Mouse (Mus musculus) stomach, embryonic 16.5 days (tissue): ENCODE measurements at regions not wholly inside any gene's neighbourhood (a gene's known extent, or its start where the extent isn't known, plus 50 kb on each side); places are given as distances from the start of the nearest gene placed in this dataset.

Source experiments
- ATAC-seq: fragments of 200-750 bp; cut with Nextera tagmentation; 2 replicates; pipeline ENCODE4 v1.8.0; 2017; ENCODE audit warnings: moderate number of reproducible peaks, moderate TSS enrichment; ENCODE audit not compliant: insufficient read depth, low FRiP score
- H3K27ac ChIP-seq: fragments of 300-500 bp; sonication (generic); 2 replicates; pipeline ENCODE4 v1.5.1; 2014; ENCODE audit warnings: low read length
- H3K27me3 ChIP-seq: fragments of 300-500 bp; sonication (generic); 2 replicates; pipeline ENCODE4 v1.6.1; 2014; ENCODE audit warnings: low read length, control low read depth, mixed read lengths; ENCODE audit not compliant: control insufficient read depth, insufficient read depth
- H3K36me3 ChIP-seq: fragments of 300-500 bp; sonication (generic); 2 replicates; pipeline ENCODE4 v1.6.1; 2014; ENCODE audit warnings: low read length; ENCODE audit not compliant: control insufficient read depth, insufficient read depth
- H3K4me1 ChIP-seq: fragments of 300-500 bp; sonication (generic); 2 replicates; pipeline ENCODE4 v1.6.1; 2014; ENCODE audit warnings: low read length, control low read depth, mixed read lengths; ENCODE audit not compliant: control insufficient read depth, insufficient read depth
- H3K4me2 ChIP-seq: fragments of 300-500 bp; sonication (generic); 2 replicates; pipeline ENCODE4 v1.6.1; 2014; ENCODE audit warnings: low read depth, low read length, mixed read lengths
- H3K4me3 ChIP-seq: fragments of 300-500 bp; sonication (generic); replicated peaks from 2 replicates; pipeline ENCODE4 v1.5.1; 2014; ENCODE audit warnings: mild to moderate bottlenecking, low read length
- H3K9ac ChIP-seq: fragments of 300-500 bp; sonication (generic); 2 replicates; pipeline ENCODE4 v1.6.1; 2014; ENCODE audit warnings: low read length
- H3K9me3 ChIP-seq: fragments of 300-500 bp; sonication (generic); replicated peaks from 2 replicates; pipeline ENCODE4 v1.6.1; 2016; ENCODE audit warnings: low read length, control low read depth; ENCODE audit not compliant: control insufficient read depth
- WGBS: fragments of 180-500 bp; shearing (Covaris S2); extraction: QIAGEN DNeasy Blood & Tissue Kit; methylation state at CpG from one replicate; pipeline ENCODE4 v1.1.7; 2014; 5-methylcytosine and 5-hydroxymethylcytosine counted together

DNA sequence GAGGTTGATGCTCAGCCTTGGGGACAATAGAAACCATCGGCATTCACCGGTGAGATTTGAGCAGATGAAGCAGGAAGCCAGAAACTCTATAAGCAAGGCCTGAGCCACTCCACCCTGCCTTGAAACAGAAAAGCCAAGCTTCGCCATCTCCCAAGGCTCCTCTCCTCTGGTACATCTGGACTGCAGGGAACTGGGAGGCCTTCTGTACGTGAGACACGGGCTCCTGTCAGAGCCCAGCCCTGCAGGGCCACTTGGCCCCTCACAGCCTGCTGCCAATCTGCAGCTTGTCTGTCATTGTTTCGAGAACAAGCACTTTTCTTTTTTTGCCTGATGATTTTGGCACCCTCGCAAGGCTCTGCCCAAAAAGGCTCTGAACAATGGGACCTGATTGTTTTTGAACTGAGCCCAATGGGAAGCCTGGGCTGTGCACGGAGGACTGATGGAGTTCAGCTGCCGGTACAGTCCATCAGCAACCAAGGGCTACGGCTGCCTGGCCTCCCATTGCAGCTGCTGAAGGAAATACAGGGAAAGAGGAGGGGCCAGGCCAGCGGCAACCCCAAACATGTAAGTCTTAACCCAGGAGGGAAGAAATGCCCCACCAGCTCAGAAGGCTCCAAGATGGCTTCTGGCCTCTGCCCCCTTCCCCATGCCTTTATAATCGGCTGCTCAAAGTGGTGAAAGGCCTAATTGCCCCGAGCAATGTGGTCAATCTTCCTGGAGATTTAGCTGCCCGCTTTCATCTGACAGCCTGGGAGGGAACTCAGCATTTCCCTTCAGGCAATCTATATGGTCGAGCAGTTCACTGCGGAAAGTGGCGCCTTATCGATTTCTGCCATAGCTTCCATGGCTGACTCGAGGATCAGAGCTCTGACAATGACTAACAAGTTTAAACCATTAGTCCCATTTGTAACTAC, 332.2 kb downstream of the Psat1 start:
- no peak overlapping the region for H3K9ac ChIP-seq
- WGBS, result 47% methylated on average over 19 of the region's 19 CpGs
- no peaks in the 10 kb centered on the region for H3K9me3 ChIP-seq
- H3K36me3 ChIP-seq, result no peaks in the 10 kb centered on the region
- H3K4me1 ChIP-seq, result no peaks in the 10 kb centered on the region
- ATAC-seq, result no peak
- no peak overlapping the region for H3K4me3 ChIP-seq
- H3K4me2 ChIP-seq, result no peak overlapping the region
- H3K27ac ChIP-seq, result no peak overlapping the region
- H3K27me3 ChIP-seq, result no peaks in the 10 kb centered on the region

DNA sequence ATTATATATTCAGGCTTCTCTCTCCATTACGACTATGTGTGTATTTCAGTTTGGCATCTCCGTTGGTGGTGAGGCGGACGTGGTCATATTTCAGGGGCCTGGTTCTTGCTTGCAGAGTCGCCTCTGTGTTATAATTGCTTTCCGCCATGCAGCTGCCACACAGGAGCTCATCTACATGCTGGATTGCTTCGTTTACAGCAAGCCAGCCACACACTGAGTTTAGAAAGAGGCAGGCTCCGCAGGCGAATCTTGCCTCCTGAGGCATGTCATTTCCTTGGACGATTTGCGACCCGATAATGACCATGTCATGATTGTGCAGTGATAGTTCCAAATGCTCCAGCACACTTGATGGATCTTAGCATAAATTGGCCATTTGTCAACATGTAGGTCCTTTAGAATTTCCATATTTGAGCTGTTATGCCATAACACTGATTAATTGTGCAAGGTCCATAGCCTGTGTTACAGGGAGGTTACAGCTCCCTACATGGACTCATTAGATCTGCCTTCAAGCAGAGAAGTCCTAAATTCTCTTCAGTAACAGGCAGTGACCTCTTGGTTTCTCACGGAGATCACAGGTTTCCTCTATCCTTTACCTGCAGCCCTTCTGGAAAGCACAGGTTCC, 335.9 kb downstream of the Psat1 start:
- Histone ChIP-seq H3K9ac (no peak overlapping the region), H3K27me3 (no peaks in the 10 kb centered on the region), H3K4me1 (no peaks in the 10 kb centered on the region), H3K36me3 (no peaks in the 10 kb centered on the region), H3K9me3 (no peaks in the 10 kb centered on the region), H3K4me3 (no peak overlapping the region), H3K4me2 (no peak overlapping the region), H3K27ac (no peak overlapping the region)
- 67% methylated on average over 13 of the region's 13 CpGs for WGBS
- no peak for ATAC-seq

DNA sequence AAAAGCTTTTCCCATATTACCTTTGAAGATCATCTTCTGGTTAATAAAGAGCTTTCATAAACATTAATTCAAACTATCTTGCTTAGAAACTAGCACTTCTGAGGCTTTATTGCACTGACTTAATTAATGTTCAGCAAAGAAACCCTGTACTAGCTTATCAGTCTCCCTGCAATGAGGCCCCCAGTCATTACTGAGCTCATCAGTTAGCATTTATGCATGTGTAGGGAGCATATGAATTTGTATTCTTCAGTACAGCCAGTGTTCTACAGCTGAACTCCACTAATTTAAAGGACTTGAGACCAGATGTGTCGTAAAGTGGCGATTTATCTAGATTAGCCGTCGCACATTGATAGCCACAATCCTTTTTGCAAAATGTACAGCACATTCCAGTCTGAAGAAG, 340.7 kb downstream of the Psat1 start:
- Histone ChIP-seq H3K27ac (no peak overlapping the region), H3K9ac (no peak overlapping the region), H3K4me2 (no peak overlapping the region), H3K4me3 (no peak overlapping the region), H3K4me1 (no peaks in the 10 kb centered on the region), H3K27me3 (no peaks in the 10 kb centered on the region), H3K9me3 (no peaks in the 10 kb centered on the region), H3K36me3 (no peaks in the 10 kb centered on the region)
- ATAC-seq, result no peak
- 62% methylated on average over 4 of the region's 4 CpGs for WGBS

DNA sequence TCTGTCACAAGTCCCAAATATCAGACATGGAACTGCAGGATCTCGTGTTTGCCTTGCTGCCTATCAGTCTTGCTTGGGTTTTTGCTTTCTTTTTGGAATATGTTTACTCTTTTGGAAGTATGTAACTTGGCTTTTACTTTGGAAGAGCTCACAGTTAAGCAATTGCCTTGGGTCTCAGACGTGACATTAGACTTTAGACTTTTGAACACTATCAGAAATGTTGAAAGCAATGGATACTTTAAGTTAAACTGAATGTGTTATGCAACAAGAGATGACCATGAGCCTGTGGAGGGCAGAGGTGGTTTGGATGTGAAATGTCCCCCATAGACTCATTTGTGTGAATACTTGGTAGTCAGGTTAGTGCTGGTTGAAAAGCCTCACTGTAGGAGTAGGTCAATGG, 354.3 kb downstream of the Psat1 start:
- 72% methylated on average over 2 of the region's 2 CpGs for WGBS
- H3K4me3 ChIP-seq, result no peak overlapping the region
- ATAC-seq, result no peak
- no peak overlapping the region for H3K9ac ChIP-seq
- H3K4me2 ChIP-seq, result no peak overlapping the region
- H3K27ac ChIP-seq, result no peak overlapping the region
- no peaks in the 10 kb centered on the region for H3K27me3 ChIP-seq
- H3K9me3 ChIP-seq, result no peaks in the 10 kb centered on the region
- H3K36me3 ChIP-seq, result no peaks in the 10 kb centered on the region
- no peaks in the 10 kb centered on the region for H3K4me1 ChIP-seq

DNA sequence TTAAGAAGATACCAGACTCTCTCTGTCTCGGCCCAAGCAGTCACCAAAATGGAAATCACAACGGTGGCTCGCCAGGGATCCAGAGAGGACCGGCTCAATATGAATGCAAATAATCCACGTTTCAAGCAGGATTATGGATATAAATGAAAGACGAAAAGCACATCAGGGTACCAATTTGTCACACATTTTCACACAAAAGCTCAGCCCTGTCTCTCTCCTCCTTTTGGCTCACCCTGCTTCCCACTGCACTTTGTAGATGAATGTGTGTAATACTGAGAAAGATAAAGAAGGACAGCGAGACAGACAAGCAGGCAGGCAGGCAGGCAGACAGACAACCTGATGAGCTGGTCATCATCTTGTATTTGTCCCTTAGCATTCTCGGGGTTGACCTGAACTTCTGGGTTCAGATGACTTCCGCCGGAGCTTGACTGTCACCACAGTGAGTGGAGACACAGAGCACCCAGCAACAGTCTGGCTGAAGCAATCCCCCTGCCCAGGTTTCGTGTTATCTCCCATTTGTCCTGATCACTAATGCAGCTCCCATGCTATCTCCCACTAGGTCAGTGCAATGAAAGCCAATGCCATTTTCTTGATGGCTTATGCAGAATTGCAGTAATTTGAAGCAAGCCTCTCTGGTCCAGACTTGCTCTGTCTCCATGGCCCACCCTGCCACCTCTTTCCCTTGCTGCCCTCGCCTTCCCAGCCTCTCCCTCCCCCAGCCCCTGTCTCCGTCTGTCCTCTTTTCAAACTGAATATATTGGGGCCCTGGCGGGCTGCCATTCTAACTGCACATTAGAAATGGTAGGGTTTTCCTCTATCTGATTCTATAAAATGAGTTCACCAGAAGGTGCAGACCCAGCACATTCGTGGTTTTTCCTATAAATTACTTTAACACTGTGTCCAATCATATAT, 363.1 kb downstream of the Psat1 start:
- H3K4me2 ChIP-seq, result no peak overlapping the region
- no peaks in the 10 kb centered on the region for H3K4me1 ChIP-seq
- no peak overlapping the region for H3K27ac ChIP-seq
- no peaks in the 10 kb centered on the region for H3K9me3 ChIP-seq
- no peak overlapping the region for H3K4me3 ChIP-seq
- ATAC-seq, result no peak
- no peaks in the 10 kb centered on the region for H3K27me3 ChIP-seq
- no peak overlapping the region for H3K9ac ChIP-seq
- H3K36me3 ChIP-seq, result no peaks in the 10 kb centered on the region
- WGBS, result 72% methylated on average over 15 of the region's 15 CpGs

DNA sequence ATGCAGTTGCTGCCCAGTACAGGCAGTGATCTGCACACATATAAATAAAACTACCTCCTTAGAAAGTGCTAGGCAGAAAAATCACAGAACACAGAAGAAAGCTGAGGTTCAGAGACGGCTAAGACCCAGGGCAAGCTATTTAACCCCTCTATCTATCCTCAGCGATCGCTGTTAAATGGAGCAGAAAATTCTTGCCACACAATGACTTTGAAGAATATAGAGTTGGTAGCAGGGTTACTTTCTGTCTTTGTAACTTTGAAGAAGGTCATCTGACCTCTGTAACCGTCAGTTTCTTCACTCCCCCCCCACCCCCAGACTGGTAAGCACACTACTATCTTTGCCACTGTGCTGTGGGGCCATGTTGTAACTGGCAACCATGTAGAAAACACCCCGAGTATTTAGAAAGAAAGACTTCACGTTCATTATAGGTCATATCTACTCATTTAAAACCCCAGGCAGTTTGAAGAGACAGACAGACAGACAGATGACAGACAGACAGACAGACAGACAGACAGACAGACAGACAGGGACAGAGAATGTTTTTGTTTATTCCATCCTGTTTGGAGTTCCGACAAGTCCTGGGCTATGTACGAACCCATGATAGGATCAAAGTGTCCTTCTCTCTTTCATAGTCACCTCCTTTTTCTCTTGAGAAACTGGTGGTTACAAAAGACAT, 363.9 kb downstream of the Psat1 start:
- Histone ChIP-seq H3K9ac (no peak overlapping the region), H3K4me3 (no peak overlapping the region), H3K4me1 (no peaks in the 10 kb centered on the region), H3K4me2 (no peak overlapping the region), H3K36me3 (no peaks in the 10 kb centered on the region), H3K27me3 (no peaks in the 10 kb centered on the region), H3K9me3 (no peaks in the 10 kb centered on the region), H3K27ac (no peak overlapping the region)
- no peak for ATAC-seq
- WGBS, result 84% methylated on average over 8 of the region's 8 CpGs

DNA sequence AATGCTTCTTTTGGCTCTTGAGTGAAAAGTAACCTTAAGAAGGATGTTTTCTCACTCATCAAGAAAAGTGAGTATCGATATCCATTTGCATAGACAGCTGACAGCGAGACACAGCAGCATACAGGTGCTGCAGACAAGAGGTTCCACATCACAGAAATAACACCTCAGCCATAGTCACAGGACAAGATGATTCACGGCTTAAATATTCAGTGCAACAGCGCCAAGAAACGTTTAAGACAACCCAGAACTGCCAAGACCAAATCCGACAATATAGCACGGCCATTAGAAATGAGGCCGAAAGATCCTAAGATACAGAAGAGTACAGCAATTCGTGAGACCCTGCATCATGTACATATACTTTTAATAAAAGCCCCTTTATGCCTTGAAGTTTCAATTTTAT, 375.9 kb downstream of the Psat1 start:
- ATAC-seq, result no peak
- 76% methylated on average over 9 of the region's 9 CpGs for WGBS
- no peaks in the 10 kb centered on the region for H3K4me1 ChIP-seq
- no peak overlapping the region for H3K27ac ChIP-seq
- H3K36me3 ChIP-seq, result no peaks in the 10 kb centered on the region
- H3K4me3 ChIP-seq, result no peak overlapping the region
- H3K4me2 ChIP-seq, result no peak overlapping the region
- no peaks in the 10 kb centered on the region for H3K27me3 ChIP-seq
- no peak overlapping the region for H3K9ac ChIP-seq
- H3K9me3 ChIP-seq, result no peaks in the 10 kb centered on the region

DNA sequence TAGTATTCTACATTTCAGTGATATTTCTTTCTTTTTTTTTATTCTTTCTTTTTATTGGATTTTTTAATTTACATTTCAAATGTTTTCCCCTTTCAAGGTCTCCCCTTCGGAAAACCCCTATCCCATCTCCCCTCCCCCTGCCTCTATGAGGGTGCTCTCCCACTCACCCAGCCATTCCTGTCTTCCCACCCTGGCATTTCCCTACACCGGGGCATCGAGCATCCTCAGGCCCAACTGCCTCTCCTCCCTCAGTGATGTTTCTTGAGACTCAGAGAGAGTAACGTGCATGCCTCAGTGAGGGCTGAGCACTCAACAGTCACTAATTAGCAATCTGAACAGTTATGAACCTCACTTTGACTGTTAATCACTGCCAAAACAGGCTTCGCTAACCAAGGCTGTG, 385.6 kb downstream of the Psat1 start:
- H3K27ac ChIP-seq, result no peak overlapping the region
- ATAC-seq, result no peak
- no peaks in the 10 kb centered on the region for H3K9me3 ChIP-seq
- 92% methylated on average over 5 of the region's 5 CpGs for WGBS
- H3K4me3 ChIP-seq, result no peak overlapping the region
- no peaks in the 10 kb centered on the region for H3K36me3 ChIP-seq
- H3K27me3 ChIP-seq, result no peaks in the 10 kb centered on the region
- H3K4me1 ChIP-seq, result no peaks in the 10 kb centered on the region
- no peak overlapping the region for H3K9ac ChIP-seq
- no peak overlapping the region for H3K4me2 ChIP-seq
